Mouse (Mus musculus) testis, adult 2 months (tissue): ENCODE measurements around the gene Gm17364.

Experiments used
- CTCF ChIP-seq: fragments of 200-500 bp; IDR thresholded peaks from 2 replicates; pipeline ENCODE4 v1.5.1; 2012; ENCODE audit warnings: low read depth, mild to moderate bottlenecking, inconsistent platforms, low read length, moderate library complexity; ENCODE audit not compliant: control insufficient read depth, insufficient read depth, insufficient replicate concordance
- POLR2A ChIP-seq: fragments of 200-500 bp; IDR thresholded peaks from 2 replicates; pipeline ENCODE4 v1.6.1; 2012; ENCODE audit warnings: low read depth, mild to moderate bottlenecking, inconsistent platforms, low read length, moderate library complexity; ENCODE audit not compliant: control insufficient read depth

DNA sequence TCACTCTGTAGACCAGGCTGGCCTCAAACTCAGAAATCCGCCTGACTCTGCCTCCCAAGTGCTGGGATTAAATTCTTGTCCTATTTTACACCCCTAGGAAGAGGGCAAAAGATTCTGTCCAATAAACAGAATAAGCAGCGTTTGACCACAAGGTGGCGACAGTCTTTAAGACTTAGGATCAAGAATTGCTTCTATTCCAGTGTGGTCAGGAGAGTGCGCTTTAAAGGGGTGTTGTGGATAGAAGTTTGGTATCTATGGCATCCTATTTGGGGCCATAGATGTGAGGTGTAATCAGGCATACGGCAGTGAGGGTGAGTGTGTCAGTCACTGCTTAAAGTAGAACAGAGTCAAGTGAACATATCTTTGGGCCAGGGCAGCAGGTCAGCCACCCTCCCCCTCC is 9.5 kb upstream of the Gm17364 start:
- no peak for TF ChIP-seq POLR2A
- no peak for TF ChIP-seq CTCF
